Mouse (Mus musculus): ENCODE data around the gene Olfr357. TPM values are rescaled to one million over a fixed set of nuclear protein-coding genes. Genes with fewer than 3 reads are reported as not detected.

Gene Olfr357
- not detected in 2 replicates for polyA plus RNA-seq (2012; rRNA removed)

GRCm38 (mm10) chr2:36993527-36993926, at the start of gene Olfr357:
TSS of gene Olfr357 (plus strand) at chr2:36993827.
- Histone ChIP-seq H3K27me3 (ENCODE audit: control insufficient read depth, insufficient read depth, low read length) (no peaks in the 10 kb centered on the region), H3K36me3 (ENCODE audit: control insufficient read depth, insufficient read depth, low read length) (no peaks in the 10 kb centered on the region), H3K4me1 (ENCODE audit: control insufficient read depth, insufficient read depth, insufficient read length, low read length) (no peaks in the 10 kb centered on the region), H3K4me3 (ENCODE audit: low read depth, low read length) (no peak within 1 kb of the TSS), H3K27ac (ENCODE audit: insufficient read depth, low read depth, low read length) (no peak within 1 kb of the TSS)
- WGBS = 41% methylated on average over 1 of the region's 1 CpGs
- no peak for TF ChIP-seq POLR2A (IDR thresholded peaks at IDR 0.05; ENCODE audit: low read depth, low read length)
- TF ChIP-seq CTCF (IDR thresholded peaks at IDR 0.05; ENCODE audit: extremely low read depth, insufficient read length, insufficient replicate concordance, low read depth, low read length) = no peak

GRCm38 (mm10) chr2:36997030-36997429, 3.4 kb downstream of the Olfr357 start:
- Histone ChIP-seq H3K4me3 (ENCODE audit: low read depth, low read length) (no peak overlapping the region), H3K27me3 (ENCODE audit: control insufficient read depth, insufficient read depth, low read length) (no peaks in the 10 kb centered on the region), H3K4me1 (ENCODE audit: control insufficient read depth, insufficient read depth, insufficient read length, low read length) (no peaks in the 10 kb centered on the region), H3K27ac (ENCODE audit: insufficient read depth, low read depth, low read length) (no peak overlapping the region), H3K36me3 (ENCODE audit: control insufficient read depth, insufficient read depth, low read length) (no peaks in the 10 kb centered on the region)
- TF ChIP-seq CTCF (IDR thresholded peaks at IDR 0.05; ENCODE audit: extremely low read depth, insufficient read length, insufficient replicate concordance, low read depth, low read length) (no peak), POLR2A (IDR thresholded peaks at IDR 0.05; ENCODE audit: low read depth, low read length) (no peak)
- 82% methylated on average over 1 of the region's 1 CpGs for WGBS

- no peak within 1 kb of the TSS for H3K4me3 ChIP-seq (ENCODE audit: low read depth, low read length)
- H3K27ac ChIP-seq (ENCODE audit: insufficient read depth, low read depth, low read length) = no peak within 1 kb of the TSS
- H3K36me3 ChIP-seq (ENCODE audit: control insufficient read depth, insufficient read depth, low read length) = no peaks in the 10 kb centered on the region
- TF ChIP-seq CTCF (IDR thresholded peaks at IDR 0.05; ENCODE audit: extremely low read depth, insufficient read length, insufficient replicate concordance, low read depth, low read length) (no peak), POLR2A (IDR thresholded peaks at IDR 0.05; ENCODE audit: low read depth, low read length) (no peak)
- no peaks in the 10 kb centered on the region for H3K4me1 ChIP-seq (ENCODE audit: control insufficient read depth, insufficient read depth, insufficient read length, low read length)
- no peaks in the 10 kb centered on the region for H3K27me3 ChIP-seq (ENCODE audit: control insufficient read depth, insufficient read depth, low read length)
These were observed 15.6 kb downstream of the Olfr357 start, which contains the start of gene Olfr358 for GRCm38 (mm10) chr2:37009235-37009634. TSS of gene Olfr358 (minus strand) at chr2:37009335.

Other genes starting within 250 kb of the Olfr357 start
- not detected in 2 replicates for gene Olfr348, start 209.6 kb upstream of the Olfr357 start, polyA plus RNA-seq (2012; rRNA removed)
- gene Olfr50, start 203.3 kb upstream of the Olfr357 start, polyA plus RNA-seq (2012; rRNA removed) = not detected in 2 replicates
- gene Olfr3, start 176.8 kb upstream of the Olfr357 start, polyA plus RNA-seq (2012; rRNA removed) = not detected in 2 replicates
- not detected in 2 replicates for gene Olfr350, start 147.5 kb upstream of the Olfr357 start, polyA plus RNA-seq (2012; rRNA removed)
- gene Olfr351, start 131.2 kb upstream of the Olfr357 start, polyA plus RNA-seq (2012; rRNA removed) = not detected in 2 replicates
- not detected in 2 replicates for gene Olfr352, start 125.4 kb upstream of the Olfr357 start, polyA plus RNA-seq (2012; rRNA removed)
- gene Olfr353, start 100.9 kb upstream of the Olfr357 start, polyA plus RNA-seq (2012; rRNA removed) = not detected in 2 replicates
- gene Olfr354, start 88.1 kb upstream of the Olfr357 start, polyA plus RNA-seq (2012; rRNA removed) = not detected in 2 replicates
- not detected in 2 replicates for gene Olfr355, start 64.9 kb upstream of the Olfr357 start, polyA plus RNA-seq (2012; rRNA removed)
- not detected in 2 replicates for gene Olfr356, start 56.7 kb upstream of the Olfr357 start, polyA plus RNA-seq (2012; rRNA removed)
- gene Olfr358, start 15.5 kb downstream of the Olfr357 start, polyA plus RNA-seq (2012; rRNA removed) = not detected in 2 replicates
- gene Olfr360, start 71.9 kb downstream of the Olfr357 start, polyA plus RNA-seq (2012; rRNA removed) = not detected in 2 replicates
- not detected in 2 replicates for gene Olfr361, start 95.5 kb downstream of the Olfr357 start, polyA plus RNA-seq (2012; rRNA removed)
- not detected in 2 replicates for gene Olfr362, start 124.1 kb downstream of the Olfr357 start, polyA plus RNA-seq (2012; rRNA removed)
- gene Olfr364-ps1, start 145.5 kb downstream of the Olfr357 start, polyA plus RNA-seq (2012; rRNA removed) = not detected in 2 replicates
- not detected in 2 replicates for gene Olfr365, start 194.4 kb downstream of the Olfr357 start, polyA plus RNA-seq (2012; rRNA removed)
- not detected in 2 replicates for gene Olfr366, start 217.7 kb downstream of the Olfr357 start, polyA plus RNA-seq (2012; rRNA removed)